Mouse (Mus musculus): ENCODE measurements around the gene Iah1. TPM values are rescaled to one million over a fixed set of nuclear protein-coding genes. Genes with fewer than 3 reads are reported as not detected.

The Iah1 gene
- polyA plus RNA-seq (2016; fragmentation: Nextera tagmentation; extraction: Ambion mirVana) = 62.7 and 68.9 TPM in 2 replicates

DNA sequence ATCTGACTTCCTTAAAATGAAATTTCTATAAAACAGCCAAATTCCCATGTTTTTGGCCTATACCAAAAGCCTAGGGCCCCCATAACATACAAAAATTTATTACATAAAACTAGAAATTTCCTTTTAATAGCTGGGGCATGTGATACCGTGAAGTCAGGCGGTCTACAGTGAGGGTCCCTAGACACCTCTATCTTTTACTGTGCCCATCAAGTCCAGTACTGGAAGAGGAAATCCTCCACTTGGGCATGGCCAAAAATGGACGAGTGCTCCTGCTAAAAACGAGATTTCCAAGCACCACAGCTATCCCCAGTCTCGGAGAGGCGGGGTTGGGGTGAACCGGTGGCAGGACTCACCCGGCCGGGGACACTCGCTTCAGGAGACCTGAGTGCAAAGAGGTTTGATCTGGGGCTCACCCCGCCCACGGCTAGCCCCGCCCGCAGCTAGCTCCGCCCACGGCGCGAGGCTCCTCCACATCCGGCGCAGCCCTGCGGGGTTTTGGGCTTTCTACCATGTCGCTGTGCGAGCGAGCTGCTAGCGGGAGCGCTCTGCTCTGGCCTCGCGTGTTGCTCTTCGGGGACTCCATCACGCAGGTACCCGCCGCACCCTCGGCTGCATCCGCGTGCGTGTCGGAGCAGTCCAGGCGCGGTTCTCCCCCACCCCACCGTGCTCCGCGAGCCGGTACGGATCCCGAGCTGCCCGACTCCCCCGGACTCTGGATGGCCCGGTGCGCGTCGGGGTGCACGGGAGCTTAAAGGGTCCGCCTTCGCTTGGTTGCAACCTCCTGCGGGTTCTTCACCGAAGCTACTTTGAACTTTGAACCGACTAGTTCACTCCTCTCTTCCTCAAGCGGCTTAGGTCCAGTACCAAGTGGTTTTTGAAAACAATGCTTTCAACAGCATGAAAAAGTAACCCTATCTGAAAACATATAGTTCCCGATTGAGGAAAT, at the start of gene Iah1:
Gene Iah1 (plus strand): TSS at position 467 of the 946 bp plus-strand sequence.
- Histone ChIP-seq H3K9me3 (no peaks in the 10 kb centered on the region), H3K27me3 (no peaks in the 10 kb centered on the region), H3K4me2 (peak within 1 kb of the TSS; percentile 63), H3K4me3 (replicated peaks) (peak within 1 kb of the TSS; percentile 71), H3K9ac (replicated peaks) (peak within 1 kb of the TSS; percentile 74), H3K27ac (peak within 1 kb of the TSS; percentile 78; the same call in 1 of the 2 replicates), H3K4me1 (replicated peaks) (0 out of 2 replicates have a peak, but pooled peaks cover 5% of the 10 kb centered on the region), H3K36me3 (peaks cover 64% of the 10 kb centered on the region)
- WGBS = 3% methylated on average over 51 of the region's 59 CpGs
- peak; percentile 95 for ATAC-seq (ENCODE audit: insufficient number of reproducible peaks, insufficient read depth, low FRiP score, low TSS enrichment, low read depth)

DNA sequence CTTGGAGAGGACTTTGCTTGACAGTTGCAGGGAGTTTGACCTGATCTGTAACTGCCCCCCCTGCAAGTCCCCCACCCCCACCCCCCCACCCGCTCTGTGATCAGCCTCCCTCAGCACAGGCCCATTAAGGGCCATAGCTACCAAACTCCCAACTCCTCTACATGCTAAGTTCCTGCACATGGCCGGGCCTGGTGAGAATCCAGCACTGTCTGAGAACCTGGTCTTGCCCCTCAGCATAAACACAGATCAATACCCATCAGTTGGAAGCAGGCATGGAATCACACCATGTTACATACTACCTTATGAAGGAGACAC, 49.4 kb upstream of the Iah1 start:
- H3K36me3 ChIP-seq = peaks cover 98% of the 10 kb centered on the region
- H3K27ac ChIP-seq = no peak overlapping the region
- no peak overlapping the region for H3K4me3 ChIP-seq (replicated peaks)
- H3K9ac ChIP-seq (replicated peaks) = no peak overlapping the region
- no peaks in the 10 kb centered on the region for H3K4me1 ChIP-seq (replicated peaks)
- peak; percentile 44; the same call in 1 of the 2 replicates for ATAC-seq (ENCODE audit: insufficient number of reproducible peaks, insufficient read depth, low FRiP score, low TSS enrichment, low read depth)
- H3K27me3 ChIP-seq = no peaks in the 10 kb centered on the region
- H3K9me3 ChIP-seq = no peaks in the 10 kb centered on the region
- WGBS = 84% methylated on average over 2 of the region's 2 CpGs
- no peak overlapping the region for H3K4me2 ChIP-seq

DNA sequence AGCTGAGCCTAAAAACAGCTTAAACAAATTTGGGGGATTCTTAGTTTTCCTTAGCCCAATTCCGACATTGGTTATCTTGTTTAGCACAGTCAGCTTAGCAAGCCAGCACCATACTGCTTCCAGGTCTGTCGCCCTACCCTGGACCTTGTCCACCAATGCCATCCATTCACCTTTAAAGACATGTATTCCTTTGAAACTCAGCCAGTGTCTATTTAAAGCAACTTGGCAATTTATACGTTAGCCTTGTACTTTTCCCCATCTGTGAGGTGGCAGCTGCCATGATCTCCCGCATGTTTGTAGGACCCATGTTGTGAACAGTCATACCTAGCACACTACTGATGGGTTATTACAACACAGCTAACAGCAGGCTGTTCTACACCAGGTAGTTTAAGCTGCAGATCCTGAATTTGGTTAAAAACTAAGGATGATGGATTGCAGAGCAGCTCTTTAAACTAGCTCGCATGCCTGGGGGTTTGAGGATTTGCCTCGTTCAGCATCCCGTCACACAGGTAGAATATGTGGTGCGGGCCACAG, 48.0 kb upstream of the Iah1 start:
- Histone ChIP-seq H3K27ac (0 out of 2 replicates have a peak overlapping the region, but pooled peaks have one; percentile 4), H3K4me1 (replicated peaks) (no peaks in the 10 kb centered on the region), H3K9ac (replicated peaks) (no peak overlapping the region), H3K4me2 (no peak overlapping the region), H3K9me3 (no peaks in the 10 kb centered on the region), H3K36me3 (peaks cover 97% of the 10 kb centered on the region), H3K4me3 (replicated peaks) (no peak overlapping the region), H3K27me3 (no peaks in the 10 kb centered on the region)
- 89% methylated on average over 8 of the region's 8 CpGs for WGBS
- ATAC-seq (ENCODE audit: insufficient number of reproducible peaks, insufficient read depth, low FRiP score, low TSS enrichment, low read depth) = no peak

DNA sequence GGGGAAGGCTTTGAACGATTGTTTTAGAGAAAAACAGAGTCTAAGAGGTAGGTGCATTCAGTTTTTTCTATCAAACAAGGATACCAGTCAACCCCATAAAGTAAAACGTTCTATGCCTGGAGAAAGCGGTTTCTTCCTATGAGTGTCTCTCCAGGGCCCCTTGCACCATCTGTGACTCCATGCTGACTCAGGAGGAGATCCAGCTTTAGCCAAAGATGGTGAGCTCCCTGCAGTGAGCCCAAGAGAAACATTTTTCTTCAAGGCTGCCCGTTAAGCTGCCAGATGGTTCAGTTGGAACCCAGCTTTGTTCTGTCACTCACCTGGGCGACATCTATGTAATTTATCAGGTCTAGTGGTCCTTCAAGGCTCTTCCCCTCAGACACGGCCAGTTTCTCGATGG, 41.7 kb upstream of the Iah1 start:
- no peaks in the 10 kb centered on the region for H3K4me1 ChIP-seq (replicated peaks)
- no peak overlapping the region for H3K27ac ChIP-seq
- H3K36me3 ChIP-seq = peaks cover 55% of the 10 kb centered on the region
- H3K4me2 ChIP-seq = no peak overlapping the region
- WGBS = 82% methylated on average over 7 of the region's 7 CpGs
- no peak overlapping the region for H3K4me3 ChIP-seq (replicated peaks)
- no peak for ATAC-seq (ENCODE audit: insufficient number of reproducible peaks, insufficient read depth, low FRiP score, low TSS enrichment, low read depth)
- H3K9ac ChIP-seq (replicated peaks) = no peak overlapping the region
- H3K27me3 ChIP-seq = no peaks in the 10 kb centered on the region
- no peaks in the 10 kb centered on the region for H3K9me3 ChIP-seq

DNA sequence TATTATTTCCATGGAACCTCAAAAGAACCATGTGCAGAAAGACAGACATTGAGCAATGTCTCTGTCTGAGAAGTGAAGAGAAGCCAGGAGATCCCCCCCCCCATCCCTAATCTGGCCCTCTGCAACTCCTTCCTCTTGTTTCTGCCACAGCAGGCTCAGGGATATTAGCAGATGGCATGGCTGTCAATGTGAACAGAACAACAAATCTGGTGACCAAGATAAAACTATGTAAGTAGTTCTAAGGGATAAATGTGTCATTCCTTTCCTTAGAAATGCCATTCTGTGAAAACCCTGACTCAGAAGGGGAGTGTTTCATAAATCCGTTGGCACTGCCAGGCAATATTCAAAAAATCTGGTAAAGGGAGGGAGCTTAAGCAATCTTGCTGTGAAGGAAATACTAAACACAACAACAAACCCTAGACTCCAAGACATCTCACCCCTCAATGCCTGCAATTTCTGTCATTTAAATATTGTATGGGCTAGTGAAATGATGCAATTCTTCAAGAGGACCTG, 38.8 kb upstream of the Iah1 start:
- H3K27ac ChIP-seq = no peak overlapping the region
- H3K4me3 ChIP-seq (replicated peaks) = no peak overlapping the region
- 83% methylated on average over 1 of the region's 1 CpGs for WGBS
- no peaks in the 10 kb centered on the region for H3K9me3 ChIP-seq
- no peak for ATAC-seq (ENCODE audit: insufficient number of reproducible peaks, insufficient read depth, low FRiP score, low TSS enrichment, low read depth)
- H3K27me3 ChIP-seq = no peaks in the 10 kb centered on the region
- no peaks in the 10 kb centered on the region for H3K4me1 ChIP-seq (replicated peaks)
- H3K36me3 ChIP-seq = peaks cover 26% of the 10 kb centered on the region; the same call in 1 of the 2 replicates
- no peak overlapping the region for H3K9ac ChIP-seq (replicated peaks)
- H3K4me2 ChIP-seq = no peak overlapping the region

DNA sequence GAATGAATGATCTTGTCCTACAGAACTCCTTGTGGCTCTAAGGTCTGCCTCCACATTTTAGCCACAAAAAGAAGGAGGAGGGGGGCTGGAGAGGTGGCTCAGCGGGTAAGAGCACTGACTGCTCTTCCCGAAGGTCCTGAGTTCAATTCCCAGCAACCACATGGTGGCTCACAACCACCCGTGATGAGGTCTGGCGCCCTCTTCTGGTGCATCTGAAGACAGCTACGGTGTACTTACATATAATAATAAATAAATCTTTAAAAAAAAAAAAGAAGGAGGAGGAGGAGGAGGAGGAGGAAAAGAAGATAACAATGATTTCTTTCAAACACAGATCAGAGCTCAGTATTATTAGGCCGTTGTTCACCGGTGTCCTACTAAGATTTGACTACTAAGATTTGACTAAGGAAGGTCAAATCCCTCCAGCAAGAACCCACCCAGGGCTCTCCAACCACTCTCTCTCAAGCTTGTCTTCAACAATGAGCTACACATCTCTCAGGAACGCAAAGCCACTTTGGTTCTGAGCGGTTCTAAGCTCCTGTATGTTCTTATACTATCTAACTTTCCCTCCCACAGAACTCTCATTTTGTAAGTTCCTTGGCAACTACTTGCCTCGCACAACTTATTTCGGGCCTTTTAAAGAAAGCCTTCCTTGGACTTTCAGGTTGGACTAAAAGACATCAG, 31.3 kb upstream of the Iah1 start, which contains the start of gene Cpsf3:
Gene Cpsf3 (plus strand): TSS at position 631 of the 681 bp plus-strand sequence.
- Histone ChIP-seq H3K36me3 (peaks cover 11% of the 10 kb centered on the region; the same call in 1 of the 2 replicates), H3K4me2 (peak within 1 kb of the TSS; percentile 79), H3K9ac (replicated peaks) (peak within 1 kb of the TSS; percentile 85), H3K4me1 (replicated peaks) (peaks cover 11% of the 10 kb centered on the region; the same call in 1 of the 2 replicates), H3K27me3 (no peaks in the 10 kb centered on the region), H3K27ac (peak within 1 kb of the TSS; percentile 92), H3K9me3 (no peaks in the 10 kb centered on the region), H3K4me3 (replicated peaks) (peak within 1 kb of the TSS; percentile 76)
- WGBS = 60% methylated on average over 11 of the region's 11 CpGs
- ATAC-seq (ENCODE audit: insufficient number of reproducible peaks, insufficient read depth, low FRiP score, low TSS enrichment, low read depth) = no peak

DNA sequence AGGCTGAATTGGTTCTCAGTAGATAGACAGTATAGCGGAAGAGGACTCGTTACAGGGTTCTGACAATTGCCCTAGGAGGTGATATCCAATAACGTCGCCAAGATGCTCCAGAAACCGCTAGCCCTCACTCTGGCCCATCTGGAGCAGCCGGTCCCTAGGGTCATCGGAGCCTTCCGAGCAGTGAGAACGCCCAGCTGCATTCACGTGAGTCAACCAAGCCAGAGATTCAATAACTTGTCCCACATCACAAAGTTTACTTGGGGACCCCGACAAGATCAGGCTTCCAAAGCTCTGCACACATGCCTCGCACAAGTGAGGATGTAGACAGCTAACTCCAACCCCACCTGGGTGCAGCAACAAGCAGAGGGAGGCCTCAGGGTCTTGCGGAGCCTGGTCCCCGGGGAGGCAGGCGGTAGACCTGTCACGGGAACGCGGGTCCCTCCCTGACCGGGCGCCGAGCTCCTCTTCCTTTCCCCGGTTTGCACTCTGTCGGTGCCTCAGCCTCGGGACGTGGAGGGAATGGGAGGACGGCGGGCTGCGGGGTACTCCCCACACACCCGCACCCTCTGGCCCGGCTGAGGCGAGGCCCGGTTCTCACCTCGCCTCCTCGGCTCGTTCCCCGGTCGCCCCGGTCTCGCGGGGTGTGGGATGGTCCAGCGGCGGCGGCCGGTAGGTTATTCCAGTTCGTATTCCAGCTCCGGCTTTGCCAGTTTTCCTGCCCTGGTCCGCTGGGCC, 30.5 kb upstream of the Iah1 start:
- Histone ChIP-seq H3K9me3 (no peaks in the 10 kb centered on the region), H3K4me3 (replicated peaks) (peak overlapping the region; percentile 76), H3K36me3 (peaks cover 18% of the 10 kb centered on the region; the same call in 1 of the 2 replicates), H3K27ac (peak overlapping the region; percentile 69), H3K27me3 (no peaks in the 10 kb centered on the region), H3K4me1 (replicated peaks) (peaks cover 11% of the 10 kb centered on the region; the same call in 1 of the 2 replicates), H3K9ac (replicated peaks) (peak overlapping the region; percentile 85), H3K4me2 (peak overlapping the region; percentile 79)
- under 1% methylated on average over 46 of the region's 47 CpGs for WGBS
- no peak; the same call in 1 of the 2 replicates for ATAC-seq (ENCODE audit: insufficient number of reproducible peaks, insufficient read depth, low FRiP score, low TSS enrichment, low read depth)

DNA sequence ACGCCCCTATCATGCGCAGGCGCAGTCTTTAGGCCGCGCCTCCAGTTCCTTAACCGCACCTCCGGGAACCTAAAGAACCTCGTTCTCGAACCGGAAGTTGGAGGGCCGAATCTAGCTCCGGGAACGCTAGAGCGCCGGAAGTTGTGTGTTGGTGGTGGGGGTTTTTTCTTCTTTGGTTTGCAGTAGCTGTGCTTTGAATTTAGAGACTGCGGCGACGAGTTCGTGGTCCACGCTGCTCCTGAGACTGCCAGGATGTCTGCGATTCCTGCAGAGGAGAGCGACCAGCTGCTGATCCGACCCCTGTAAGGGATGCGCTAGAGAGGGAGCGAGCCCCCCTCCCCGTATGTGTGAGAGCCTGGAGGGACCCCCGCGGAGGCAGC, 30.0 kb upstream of the Iah1 start, which contains the start of gene Itgb1bp1:
Gene Itgb1bp1 (minus strand): TSS at position 42 of the 380 bp plus-strand sequence.
- Histone ChIP-seq H3K36me3 (peaks cover 24% of the 10 kb centered on the region), H3K27ac (peak within 1 kb of the TSS; percentile 92), H3K9ac (replicated peaks) (peak within 1 kb of the TSS; percentile 85), H3K4me1 (replicated peaks) (peaks cover 11% of the 10 kb centered on the region; the same call in 1 of the 2 replicates), H3K9me3 (no peaks in the 10 kb centered on the region), H3K4me2 (peak within 1 kb of the TSS; percentile 79), H3K4me3 (replicated peaks) (peak within 1 kb of the TSS; percentile 76), H3K27me3 (no peaks in the 10 kb centered on the region)
- ATAC-seq (ENCODE audit: insufficient number of reproducible peaks, insufficient read depth, low FRiP score, low TSS enrichment, low read depth) = peak; percentile 95
- WGBS = under 1% methylated on average over 28 of the region's 28 CpGs

DNA sequence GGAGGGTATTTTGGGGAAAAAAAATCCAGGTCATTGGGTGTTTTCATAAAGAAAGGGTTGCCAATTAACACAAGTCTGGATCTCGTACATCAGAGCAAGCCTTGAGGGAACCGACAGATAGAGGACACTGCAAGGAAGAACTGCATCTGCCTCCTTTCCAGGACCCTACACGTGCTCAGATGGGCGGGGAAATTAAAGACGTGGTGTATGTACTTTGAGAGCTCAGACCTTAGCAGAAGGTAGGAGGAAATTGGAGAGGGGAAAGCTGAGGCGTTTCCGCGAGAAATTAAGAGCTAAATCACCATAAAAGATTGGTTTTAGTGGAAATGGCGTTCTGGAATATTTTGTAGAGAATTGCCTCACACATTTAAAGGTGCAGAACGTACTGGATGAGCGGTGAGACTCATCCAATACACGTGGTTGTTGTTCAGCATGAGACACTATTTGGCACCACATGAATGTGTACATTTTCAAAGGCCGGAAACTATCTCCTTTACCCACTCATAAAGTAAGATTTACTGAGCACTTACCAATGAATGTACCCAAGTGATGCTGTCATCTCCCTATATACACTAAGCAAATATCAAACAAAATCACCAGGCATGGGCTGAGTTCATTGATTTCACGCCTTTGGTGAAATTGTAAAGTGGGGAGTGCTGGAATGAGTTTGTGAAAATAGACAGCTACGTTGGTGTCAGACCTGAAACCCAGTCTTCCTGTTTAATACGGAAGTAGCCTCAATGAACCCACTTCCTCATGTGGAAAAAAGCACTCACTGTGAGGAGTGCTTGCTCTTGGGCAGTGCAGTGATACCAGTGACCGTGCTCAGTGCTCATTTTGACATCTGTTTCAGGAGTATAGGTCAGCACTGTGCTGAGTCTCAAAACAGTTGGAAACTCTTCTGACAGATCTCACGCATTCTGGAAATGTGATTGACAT, 29.2 kb upstream of the Iah1 start:
- Histone ChIP-seq H3K27me3 (no peaks in the 10 kb centered on the region), H3K36me3 (peaks cover 31% of the 10 kb centered on the region), H3K4me2 (peak overlapping the region; percentile 79), H3K27ac (peak overlapping the region; percentile 92), H3K4me3 (replicated peaks) (peak overlapping the region; percentile 76), H3K9ac (replicated peaks) (peak overlapping the region; percentile 85), H3K4me1 (replicated peaks) (peaks cover 11% of the 10 kb centered on the region; the same call in 1 of the 2 replicates), H3K9me3 (no peaks in the 10 kb centered on the region)
- no peak for ATAC-seq (ENCODE audit: insufficient number of reproducible peaks, insufficient read depth, low FRiP score, low TSS enrichment, low read depth)
- 37% methylated on average over 18 of the region's 18 CpGs for WGBS
